Mouse (Mus musculus) testis, adult 2 months (tissue): ENCODE results near the gene Romo1.

ENCODE experiments used
- CTCF ChIP-seq: fragments of 200-500 bp; IDR thresholded peaks from 2 replicates; pipeline ENCODE4 v1.5.1; 2012; ENCODE audit warnings: low read depth, mild to moderate bottlenecking, inconsistent platforms, low read length, moderate library complexity; ENCODE audit not compliant: control insufficient read depth, insufficient read depth, insufficient replicate concordance
- POLR2A ChIP-seq: fragments of 200-500 bp; IDR thresholded peaks from 2 replicates; pipeline ENCODE4 v1.6.1; 2012; ENCODE audit warnings: low read depth, mild to moderate bottlenecking, inconsistent platforms, low read length, moderate library complexity; ENCODE audit not compliant: control insufficient read depth

GRCm38 (mm10) chr2:156123731-156124130, 20.1 kb upstream of the Romo1 start:
- TF ChIP-seq CTCF = no peak
- no peak for TF ChIP-seq POLR2A
